Mouse (Mus musculus) liver, embryonic 13.5 days (tissue): Measurements from ENCODE around the gene Gucy2g. TPM values are rescaled to one million over a fixed set of nuclear protein-coding genes. Genes with fewer than 3 reads are reported as not detected.

Experiments used
- ATAC-seq: fragments of 200-750 bp; cut with Nextera tagmentation; 2 replicates; pipeline ENCODE4 v1.8.0; 2017; ENCODE audit warnings: low read depth, mild to moderate bottlenecking, moderate number of reproducible peaks, moderate library complexity
- DNase-seq: peaks from one replicate; pipeline ENCODE4 v3.0.0; 2022
- H3K27ac ChIP-seq: fragments of 300-500 bp; sonication (generic); 2 replicates; pipeline ENCODE4 v1.5.1; 2015; ENCODE audit warnings: moderate library complexity, mild to moderate bottlenecking, inconsistent platforms
- H3K27me3 ChIP-seq: fragments of 300-500 bp; sonication (generic); 2 replicates; pipeline ENCODE4 v1.6.1; 2015; ENCODE audit warnings: mild to moderate bottlenecking, inconsistent platforms
- H3K36me3 ChIP-seq: fragments of 300-500 bp; sonication (generic); 2 replicates; pipeline ENCODE4 v1.6.1; 2015; ENCODE audit warnings: mild to moderate bottlenecking, inconsistent platforms
- H3K4me1 ChIP-seq: fragments of 300-500 bp; sonication (generic); replicated peaks from 2 replicates; pipeline ENCODE4 v1.6.1; 2015; ENCODE audit warnings: inconsistent platforms
- H3K4me2 ChIP-seq: fragments of 300-500 bp; sonication (generic); 2 replicates; pipeline ENCODE4 v1.6.1; 2015; ENCODE audit warnings: inconsistent platforms, mild to moderate bottlenecking, moderate library complexity
- H3K4me3 ChIP-seq: fragments of 300-500 bp; sonication (generic); replicated peaks from 2 replicates; pipeline ENCODE4 v1.5.1; 2015; ENCODE audit warnings: mild to moderate bottlenecking, inconsistent platforms
- H3K9ac ChIP-seq: fragments of 300-500 bp; sonication (generic); 2 replicates; pipeline ENCODE4 v1.6.1; 2015; ENCODE audit warnings: mild to moderate bottlenecking, inconsistent platforms
- H3K9me3 ChIP-seq: fragments of 300-500 bp; sonication (generic); replicated peaks from 2 replicates; pipeline ENCODE4 v1.6.1; 2016; ENCODE audit warnings: inconsistent platforms
- WGBS: fragments of 180-500 bp; shearing (Covaris S2); methylation state at CpG from one replicate; pipeline ENCODE4 v1.1.7; 2015; ENCODE audit not compliant: insufficient replicate concordance; 5-methylcytosine and 5-hydroxymethylcytosine counted together
- polyA plus RNA-seq: library from polyadenylated mRNA; unstranded; fragments of >200 nt; fragmentation: Nextera tagmentation; extraction: Ambion mirVana; gene quantifications from 2 replicates; pipeline ENCODE4 v1.2.1, GENCODE M21; 2015

The Gucy2g gene
- polyA plus RNA-seq, 1 experiment from 2014 or later: not detected

GRCm38 (mm10) chr19:55207205-55207604 lies 33.8 kb downstream of the Gucy2g start:
- WGBS: 15% methylated on average over 6 of the region's 6 CpGs
- peak overlapping the region; percentile 44; the same call in 1 of the 2 replicates for H3K27ac ChIP-seq
- H3K9ac ChIP-seq: peak overlapping the region; percentile 31; the same call in 1 of the 2 replicates
- H3K4me1 ChIP-seq: peaks cover 12% of the 10 kb centered on the region
- ATAC-seq: peak; percentile 86
- no peak overlapping the region; the same call in 1 of the 2 replicates for H3K4me3 ChIP-seq
- peak; percentile 70 for DNase-seq
- peaks cover 9% of the 10 kb centered on the region for H3K27me3 ChIP-seq
- peak overlapping the region; percentile 40 for H3K4me2 ChIP-seq
- H3K36me3 ChIP-seq: no peaks in the 10 kb centered on the region
- no peaks in the 10 kb centered on the region for H3K9me3 ChIP-seq

- Histone ChIP-seq H3K9me3 (no peaks in the 10 kb centered on the region), H3K4me2 (peak overlapping the region; percentile 40), H3K4me1 (peaks cover 12% of the 10 kb centered on the region), H3K36me3 (no peaks in the 10 kb centered on the region), H3K4me3 (no peak overlapping the region), H3K27me3 (peaks cover 9% of the 10 kb centered on the region), H3K9ac (no peak overlapping the region), H3K27ac (no peak overlapping the region)
- 28% methylated on average over 8 of the region's 8 CpGs for WGBS
- peak; percentile 37; the same call in 1 of the 2 replicates for ATAC-seq
- peak; percentile 49 for DNase-seq
Measured at GRCm38 (mm10) chr19:55206482-55207138, 34.4 kb downstream of the Gucy2g start.

- H3K9me3 ChIP-seq: no peaks in the 10 kb centered on the region
- WGBS: 28% methylated on average over 5 of the region's 5 CpGs
- H3K4me3 ChIP-seq: no peak overlapping the region
- H3K27me3 ChIP-seq: no peaks in the 10 kb centered on the region; the same call in 1 of the 2 replicates
- DNase-seq (no peak), ATAC-seq (0 out of 2 replicates have a peak, but pooled peaks have one; percentile 49)
- no peak overlapping the region for H3K4me2 ChIP-seq
- H3K36me3 ChIP-seq: no peaks in the 10 kb centered on the region
- H3K27ac ChIP-seq: no peak overlapping the region
- H3K9ac ChIP-seq: no peak overlapping the region
- H3K4me1 ChIP-seq: peaks cover 10% of the 10 kb centered on the region
Measured at GRCm38 (mm10) chr19:55198303-55198702, 42.7 kb downstream of the Gucy2g start.

GRCm38 (mm10) chr19:55195574-55195973 lies 45.5 kb downstream of the Gucy2g start:
- H3K9me3 ChIP-seq: no peaks in the 10 kb centered on the region
- no peak overlapping the region for H3K27ac ChIP-seq
- H3K36me3 ChIP-seq: no peaks in the 10 kb centered on the region
- H3K4me3 ChIP-seq: no peak overlapping the region
- H3K4me1 ChIP-seq: peaks cover 14% of the 10 kb centered on the region
- H3K4me2 ChIP-seq: no peak overlapping the region
- H3K9ac ChIP-seq: no peak overlapping the region
- DNase-seq (no peak), ATAC-seq (no peak)
- 68% methylated on average over 3 of the region's 3 CpGs for WGBS
- no peaks in the 10 kb centered on the region; the same call in 1 of the 2 replicates for H3K27me3 ChIP-seq

GRCm38 (mm10) chr19:55194520-55195170 lies 46.4 kb downstream of the Gucy2g start:
- Histone ChIP-seq H3K4me3 (no peak overlapping the region), H3K27me3 (no peaks in the 10 kb centered on the region; the same call in 1 of the 2 replicates), H3K27ac (peak overlapping the region; percentile 15; the same call in 1 of the 2 replicates), H3K4me2 (no peak overlapping the region), H3K4me1 (peaks cover 14% of the 10 kb centered on the region), H3K9me3 (no peaks in the 10 kb centered on the region), H3K36me3 (no peaks in the 10 kb centered on the region), H3K9ac (no peak overlapping the region)
- ATAC-seq: no peak
- WGBS: 71% methylated on average over 7 of the region's 7 CpGs
- no peak for DNase-seq

- Histone ChIP-seq H3K27me3 (no peaks in the 10 kb centered on the region), H3K9me3 (no peaks in the 10 kb centered on the region), H3K4me2 (no peak overlapping the region), H3K4me3 (no peak overlapping the region), H3K4me1 (peaks cover 14% of the 10 kb centered on the region), H3K27ac (0 out of 2 replicates have a peak overlapping the region, but pooled peaks have one; percentile 15), H3K36me3 (no peaks in the 10 kb centered on the region), H3K9ac (no peak overlapping the region)
- WGBS: 50% methylated on average over 11 of the region's 11 CpGs
- DNase-seq: no peak
- ATAC-seq: no peak
Measured at GRCm38 (mm10) chr19:55193717-55194394, 47.2 kb downstream of the Gucy2g start.

- H3K9ac ChIP-seq: no peak overlapping the region
- ATAC-seq (peak; percentile 50; the same call in 1 of the 2 replicates), DNase-seq (no peak)
- H3K4me3 ChIP-seq: no peak overlapping the region
- no peak overlapping the region for H3K4me2 ChIP-seq
- no peaks in the 10 kb centered on the region for H3K36me3 ChIP-seq
- H3K27me3 ChIP-seq: no peaks in the 10 kb centered on the region
- H3K4me1 ChIP-seq: peaks cover 14% of the 10 kb centered on the region
- WGBS: 65% methylated on average over 21 of the region's 21 CpGs
- H3K27ac ChIP-seq: 0 out of 2 replicates have a peak overlapping the region, but pooled peaks have one; percentile 41
- H3K9me3 ChIP-seq: no peaks in the 10 kb centered on the region
Measured at GRCm38 (mm10) chr19:55192254-55192945, 48.6 kb downstream of the Gucy2g start.

- Histone ChIP-seq H3K27ac (peak overlapping the region; percentile 41; the same call in 1 of the 2 replicates), H3K4me2 (no peak overlapping the region), H3K4me1 (peaks cover 14% of the 10 kb centered on the region), H3K4me3 (no peak overlapping the region), H3K36me3 (no peaks in the 10 kb centered on the region), H3K27me3 (no peaks in the 10 kb centered on the region), H3K9ac (no peak overlapping the region), H3K9me3 (no peaks in the 10 kb centered on the region)
- ATAC-seq (no peak), DNase-seq (no peak)
- 63% methylated on average over 2 of the region's 2 CpGs for WGBS
Measured at GRCm38 (mm10) chr19:55191596-55191995, 49.4 kb downstream of the Gucy2g start.

GRCm38 (mm10) chr19:55190065-55190464 lies 51.0 kb downstream of the Gucy2g start:
- no peaks in the 10 kb centered on the region for H3K36me3 ChIP-seq
- no peaks in the 10 kb centered on the region for H3K9me3 ChIP-seq
- no peaks in the 10 kb centered on the region for H3K27me3 ChIP-seq
- no peak overlapping the region for H3K4me2 ChIP-seq
- H3K9ac ChIP-seq: no peak overlapping the region
- no peak for DNase-seq
- H3K27ac ChIP-seq: no peak overlapping the region
- 62% methylated on average over 5 of the region's 5 CpGs for WGBS
- H3K4me1 ChIP-seq: peaks cover 14% of the 10 kb centered on the region
- no peak for ATAC-seq
- no peak overlapping the region for H3K4me3 ChIP-seq

- H3K27me3 ChIP-seq: no peaks in the 10 kb centered on the region
- no peaks in the 10 kb centered on the region for H3K4me1 ChIP-seq
- no peak overlapping the region for H3K9ac ChIP-seq
- H3K4me3 ChIP-seq: no peak overlapping the region
- no peak for ATAC-seq
- no peaks in the 10 kb centered on the region for H3K36me3 ChIP-seq
- WGBS: 57% methylated on average over 3 of the region's 3 CpGs
- H3K27ac ChIP-seq: no peak overlapping the region
- no peaks in the 10 kb centered on the region for H3K9me3 ChIP-seq
- H3K4me2 ChIP-seq: no peak overlapping the region
- DNase-seq: no peak
Measured at GRCm38 (mm10) chr19:55185651-55186050, 55.4 kb downstream of the Gucy2g start.

- Histone ChIP-seq H3K4me3 (no peak overlapping the region), H3K4me1 (no peaks in the 10 kb centered on the region), H3K4me2 (no peak overlapping the region), H3K27me3 (no peaks in the 10 kb centered on the region), H3K36me3 (no peaks in the 10 kb centered on the region), H3K9me3 (no peaks in the 10 kb centered on the region), H3K27ac (no peak overlapping the region), H3K9ac (no peak overlapping the region)
- no peak for DNase-seq
- ATAC-seq: no peak
- 70% methylated on average over 7 of the region's 7 CpGs for WGBS
Measured at GRCm38 (mm10) chr19:55185074-55185473, 56.0 kb downstream of the Gucy2g start.
